Mouse (Mus musculus) retina, embryonic 14.5 days (tissue): ENCODE results near the gene Arhgap27.
"Not testable (repeated sequence)": the region's sequence is repeated elsewhere in the genome, so short reads cannot be mapped to it uniquely, and the experiment has no call there.

Source experiments
- DNase-seq: peaks from one replicate; pipeline ENCODE4 v3.0.0-alpha.2; 2015; ENCODE audit warnings: low spot score

Gene Arhgap27

DNA sequence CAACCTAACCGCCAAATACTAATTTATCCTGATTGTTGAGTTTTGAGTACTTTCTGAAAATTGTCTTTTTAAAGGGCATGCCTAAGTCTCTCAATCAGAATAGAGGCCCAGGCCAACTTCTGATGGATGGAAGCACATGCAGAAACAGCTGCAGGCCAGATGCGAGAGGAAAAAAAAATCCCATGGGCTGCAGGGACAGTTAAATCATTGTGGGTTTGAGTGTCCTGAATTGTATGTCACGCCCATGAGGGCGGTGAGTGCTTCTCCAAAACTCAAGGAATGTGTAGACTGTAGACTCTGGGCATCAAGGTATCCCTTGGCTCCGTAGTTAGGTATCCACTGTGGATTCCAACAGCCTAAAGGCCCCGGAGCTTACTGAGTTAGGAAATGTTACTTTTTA is 69.4 kb downstream of the Arhgap27 start:
- no peak for DNase-seq

DNA sequence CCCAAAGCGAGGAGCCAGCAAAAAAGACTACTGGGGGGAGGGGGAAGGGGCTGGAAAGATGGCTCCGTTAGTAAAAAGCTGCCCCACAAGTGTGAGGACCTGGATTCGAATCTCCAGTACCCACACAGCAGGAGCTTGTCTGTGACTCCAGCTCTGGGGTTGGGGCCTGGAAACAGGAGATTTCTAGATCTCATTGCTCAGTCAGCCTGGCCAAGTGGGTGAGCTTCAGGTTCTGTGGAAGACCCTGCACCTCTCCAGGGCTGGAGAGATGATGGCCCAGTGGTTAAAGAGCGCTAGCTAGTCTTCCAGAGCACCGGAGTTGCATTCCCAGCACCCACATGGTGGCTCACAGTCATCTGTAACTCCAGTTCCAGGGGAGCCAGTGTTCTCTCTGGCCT is 70.6 kb downstream of the Arhgap27 start:
- no peak for DNase-seq

DNA sequence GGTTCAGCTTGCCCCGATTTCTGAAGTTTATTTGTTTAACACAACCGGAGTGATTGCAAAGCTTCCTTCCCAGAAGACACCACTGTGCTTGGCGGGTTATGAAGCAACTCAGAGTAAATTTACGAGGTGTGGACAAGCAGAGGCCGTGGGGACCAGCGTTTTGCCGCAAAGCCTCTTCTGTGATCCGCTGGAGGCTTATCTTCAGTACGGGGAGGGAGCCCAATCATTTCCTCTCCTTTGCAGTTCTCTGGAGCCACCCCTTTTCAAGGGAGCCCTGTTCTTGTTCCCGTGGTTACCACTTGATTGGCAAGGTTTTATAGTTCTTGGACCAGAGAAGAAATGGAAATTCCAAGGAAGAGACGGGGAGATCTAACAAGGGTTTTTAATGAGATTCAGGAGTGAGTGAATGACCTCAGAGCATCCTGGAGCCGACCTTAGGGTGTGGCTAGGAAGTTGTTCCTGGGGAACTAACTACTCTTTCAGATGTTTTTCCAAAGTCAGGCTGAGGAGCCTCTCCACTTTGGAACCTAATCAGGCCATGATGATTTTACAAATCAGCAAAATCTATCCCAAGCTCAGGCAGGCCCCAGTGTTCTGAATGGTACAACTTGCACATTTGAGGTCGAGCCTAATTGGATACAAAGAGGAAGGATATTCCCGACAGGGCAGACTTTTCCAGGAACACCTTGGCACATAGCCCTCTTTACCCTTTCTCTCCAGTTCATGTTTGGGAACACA is 71.2 kb downstream of the Arhgap27 start:
- DNase-seq, result peak; percentile 10

DNA sequence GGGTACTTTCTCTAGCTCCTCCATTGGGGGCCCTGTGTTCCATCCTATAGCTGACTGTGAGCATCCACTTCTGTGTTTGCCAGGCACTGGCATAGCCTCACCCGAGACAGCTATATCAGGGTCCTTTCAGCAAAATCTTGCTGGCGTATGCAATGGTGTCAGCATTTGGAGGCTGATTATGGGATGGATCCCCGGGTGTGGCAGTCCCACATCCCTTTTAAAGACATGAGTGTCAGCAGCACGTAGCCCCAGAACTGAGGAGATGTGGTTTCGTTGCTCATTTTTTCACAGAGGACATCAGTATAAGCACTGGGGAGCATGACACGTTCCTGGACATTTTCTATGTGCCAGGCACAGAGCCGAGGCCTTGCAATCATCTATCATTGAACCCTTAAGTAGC is 72.7 kb downstream of the Arhgap27 start:
- DNase-seq, result not testable (repeated sequence)

DNA sequence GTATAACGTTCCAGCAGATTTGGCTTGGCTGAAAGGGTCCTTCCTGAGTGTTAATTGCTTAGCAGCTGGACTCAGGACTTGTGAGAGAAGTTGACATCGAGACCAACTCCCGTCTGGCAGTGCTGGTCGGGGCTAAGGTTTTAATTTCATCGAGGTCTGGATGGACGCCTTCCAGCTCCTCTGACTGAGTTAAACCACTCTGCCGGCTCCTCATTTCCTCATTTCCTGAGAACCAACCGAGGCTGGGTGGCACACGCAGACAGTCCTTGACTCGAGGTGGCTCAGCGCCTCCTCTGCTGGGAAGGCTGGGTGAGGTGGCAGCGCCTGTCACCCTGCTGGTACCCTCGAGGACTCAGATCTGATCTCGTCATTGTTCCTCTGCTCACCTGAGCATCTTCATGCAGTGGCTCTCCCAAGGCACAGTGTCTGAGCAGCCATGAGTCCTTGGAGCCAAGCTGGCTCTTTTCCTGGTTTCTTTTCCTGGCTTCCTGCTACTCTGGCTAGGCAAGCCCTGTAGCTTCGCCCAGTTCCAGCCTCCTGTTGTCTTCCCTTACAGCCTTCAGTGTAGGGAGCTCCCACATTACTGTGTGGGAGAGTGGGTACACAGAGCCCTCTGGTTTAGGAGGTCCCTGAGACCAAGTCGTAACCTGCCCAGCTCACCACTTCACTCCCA is 75.1 kb downstream of the Arhgap27 start:
- DNase-seq, result no peak

DNA sequence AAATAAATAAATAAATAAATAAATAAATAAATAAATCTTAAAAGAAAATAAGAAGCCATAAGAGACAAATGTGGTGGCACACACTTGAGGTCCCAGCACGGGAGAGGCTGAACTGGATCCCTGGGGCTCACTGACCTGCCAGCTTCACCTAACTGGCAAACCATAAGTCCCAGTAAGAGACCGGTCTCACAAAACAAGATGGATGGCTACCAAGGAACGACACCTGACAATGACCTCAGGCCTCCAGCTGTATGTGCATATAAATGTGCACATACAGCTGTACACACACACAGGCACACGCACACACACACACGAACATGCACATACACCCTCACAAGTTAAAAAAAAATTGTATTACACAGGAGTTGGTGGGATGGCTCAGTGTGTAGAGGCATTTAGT is 76.6 kb downstream of the Arhgap27 start:
- DNase-seq, result no peak

DNA sequence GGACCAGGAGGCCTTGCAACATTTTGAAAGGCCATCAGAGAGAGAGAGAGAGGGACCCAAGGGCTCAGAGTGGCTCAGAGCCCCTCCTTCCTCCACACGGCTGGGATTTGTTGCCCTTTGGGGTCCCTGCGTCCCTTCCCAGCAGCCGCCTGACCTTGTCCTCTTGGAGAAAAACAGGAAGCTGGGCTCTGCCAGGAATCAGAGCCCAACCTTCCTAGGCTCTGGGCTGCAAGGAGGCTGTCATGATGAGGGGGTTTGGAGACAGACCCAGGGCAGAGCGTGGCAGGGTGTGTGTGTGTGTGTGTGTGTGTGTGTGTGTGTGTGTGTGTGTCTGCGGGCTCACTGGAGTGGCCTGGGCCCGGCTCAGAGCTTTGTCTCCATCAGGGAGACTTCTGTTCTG is 77.5 kb downstream of the Arhgap27 start:
- DNase-seq, result peak; percentile 29

DNA sequence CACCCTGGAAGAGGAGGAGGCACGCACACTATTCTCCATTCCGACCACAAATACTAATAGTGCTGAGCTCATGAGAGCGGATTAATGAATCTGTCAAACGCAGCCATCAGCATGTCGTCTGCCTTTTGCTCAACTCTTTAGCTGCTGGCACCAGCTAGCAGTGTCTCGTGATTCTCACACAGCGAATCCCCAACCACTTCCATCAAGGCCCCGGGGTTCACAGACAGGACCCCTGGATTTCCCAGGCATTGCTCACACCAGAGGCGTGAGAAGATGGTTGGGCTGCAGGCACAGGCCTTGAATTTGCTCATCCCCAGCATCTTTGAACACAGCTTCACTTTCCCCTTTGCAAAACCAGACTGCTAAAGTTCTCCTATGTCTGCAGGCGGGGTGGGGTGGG is 78.2 kb downstream of the Arhgap27 start:
- DNase-seq, result no peak

DNA sequence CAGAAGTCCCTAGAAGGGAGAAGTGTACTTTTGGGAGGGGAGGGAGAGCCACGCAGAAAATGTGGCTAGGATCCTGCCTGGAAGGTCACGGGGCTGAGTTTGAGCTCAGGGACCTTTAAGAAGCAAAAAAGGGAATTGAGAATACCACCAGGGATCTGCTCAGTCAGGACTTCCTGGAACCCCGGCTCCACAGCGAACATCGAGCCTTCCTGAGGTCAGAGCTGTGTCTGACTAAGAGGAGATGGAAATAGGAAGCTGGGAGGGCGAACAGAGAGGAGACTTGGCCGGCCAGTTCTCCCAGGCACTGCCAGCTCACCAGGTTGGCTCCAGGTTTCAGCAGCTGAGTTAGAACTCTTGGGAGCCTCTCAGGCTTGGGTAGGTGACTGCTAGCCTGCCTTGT is 81.7 kb downstream of the Arhgap27 start:
- no peak for DNase-seq
